Mouse (Mus musculus) adrenal gland, adult 18-20 months (tissue): ENCODE results near the gene St6galnac3. TPM values are rescaled to one million over a fixed set of nuclear protein-coding genes. Genes with fewer than 3 reads are reported as not detected.
A peak's percentile ranks its signal among the peaks of the same experiment; 100 is the strongest.

Source experiments
- DNase-seq, 2 experiments: peaks; one replicate each; pipeline ENCODE4 v3.0.0; 2021 to 2022; ENCODE audit warnings: low spot score in 2 of 2
- microRNA-seq, 2 experiments: library from miRNA; unstranded; fragments of <30 nt; microRNA quantifications; one replicate each; pipeline ENCODE4 v1.2.0; 2021; ENCODE audit warnings: borderline number of aligned reads in 2 of 2
- total RNA-seq, 2 experiments: library from RNA; stranded (reverse); gene quantifications; 1 replicate in 1 of 2; 2 replicates in 1 of 2; pipeline ENCODE4 v1.2.3; 2021

Gene St6galnac3
- total RNA-seq, 2 experiments from 2014 or later, result 11.2 to 14.8 TPM

GRCm38 (mm10) chr3:153176325-153176724 lies 548.6 kb downstream of the St6galnac3 start:
- DNase-seq, result no peak

GRCm38 (mm10) chr3:153174336-153175033 lies 550.5 kb downstream of the St6galnac3 start:
- no peak for DNase-seq

- no peak for DNase-seq
Measured at GRCm38 (mm10) chr3:153173567-153173966, 551.4 kb downstream of the St6galnac3 start.

GRCm38 (mm10) chr3:153170146-153170545 lies 554.8 kb downstream of the St6galnac3 start:
- no peak for DNase-seq

GRCm38 (mm10) chr3:153169744-153170143 lies 555.2 kb downstream of the St6galnac3 start:
- DNase-seq, result no peak

GRCm38 (mm10) chr3:153161676-153162075 lies 563.3 kb downstream of the St6galnac3 start:
- DNase-seq, result no peak

- DNase-seq, result no peak
Measured at GRCm38 (mm10) chr3:153160683-153161082, 564.3 kb downstream of the St6galnac3 start.

- peak in 1 of 2 experiments; percentile 7 for DNase-seq
Measured at GRCm38 (mm10) chr3:153148887-153149286, 576.1 kb downstream of the St6galnac3 start.

Small RNA genes within 50 kb of the gene (microRNA-seq; reads per million reads assigned to microRNA genes)
- 0 reads per million in 2 experiments for gene Gm27405

Other genes with a start within 250 kb of the St6galnac3 start
- not detected for gene Asb17, start 119.0 kb upstream of the St6galnac3 start, total RNA-seq
- not detected for gene Msh4, start 181.0 kb upstream of the St6galnac3 start, total RNA-seq
- 100 to 1,000 TPM in 1 of 2 experiments, 10 to 100 TPM in 1; 96.0 to 103 TPM for gene Rabggtb, start 187.8 kb upstream of the St6galnac3 start, total RNA-seq
- 100 to 1,000 TPM; 734 to 946 TPM for gene Acadm, start 219.5 kb upstream of the St6galnac3 start, total RNA-seq
- under 1 TPM in 1 of 2 experiments, not detected in 1; 0.16 TPM for gene Slc44a5, start 248.3 kb upstream of the St6galnac3 start, total RNA-seq